Comparison of ENCODE assay signal across 8 mouse cellular contexts in genomic region chr3:52198751-52199738, GRCm38 (mm10).
DNase-seq lines count a peak whose midpoint lies in the region; ATAC-seq and TF ChIP-seq lines count a peak whose summit lies in the region.

No protein-coding gene starts in this region.

- H3K4me3 ChIP-seq in forebrain, postnatal 0 days (ENCODE audit: low read depth, low read length) = no peak overlapping the region
- H3K4me3 ChIP-seq in forebrain, embryonic 15.5 days = no peak overlapping the region
- 0 out of 2 replicates have a peak overlapping the region, but pooled peaks have one; percentile 8 for H3K4me3 ChIP-seq in embryonic facial prominence, embryonic 15.5 days (replicated peaks)

- H3K27me3 ChIP-seq in forebrain, postnatal 0 days (ENCODE audit: insufficient read depth, low read length) = no peaks in the 10 kb centered on the region
- no peaks in the 10 kb centered on the region for H3K27me3 ChIP-seq in forebrain, embryonic 15.5 days
- no peaks in the 10 kb centered on the region for H3K27me3 ChIP-seq in embryonic facial prominence, embryonic 15.5 days

- WGBS in forebrain, postnatal 0 days = 83% methylated on average over 17 of the region's 17 CpGs
- WGBS in forebrain, embryonic 15.5 days = 84% methylated on average over 17 of the region's 17 CpGs
- 46% methylated on average over 17 of the region's 17 CpGs for WGBS in embryonic facial prominence, embryonic 15.5 days

- H3K9me3 ChIP-seq in forebrain, postnatal 0 days (ENCODE audit: low read length) = no peaks in the 10 kb centered on the region
- no peaks in the 10 kb centered on the region for H3K9me3 ChIP-seq in forebrain, embryonic 15.5 days
- no peaks in the 10 kb centered on the region for H3K9me3 ChIP-seq in embryonic facial prominence, embryonic 15.5 days (replicated peaks)

- H3K4me2 ChIP-seq in forebrain, postnatal 0 days (ENCODE audit: low read depth) = peak overlapping the region; percentile 6; the same call in 1 of the 2 replicates
- no peak overlapping the region for H3K4me2 ChIP-seq in forebrain, embryonic 15.5 days (replicated peaks)
- H3K4me2 ChIP-seq in embryonic facial prominence, embryonic 15.5 days (replicated peaks) = peak overlapping the region; percentile 27

- H3K27ac ChIP-seq in forebrain, postnatal 0 days (ENCODE audit: low read depth, low read length) = no peak overlapping the region
- no peak overlapping the region for H3K27ac ChIP-seq in forebrain, embryonic 15.5 days (replicated peaks)
- H3K27ac ChIP-seq in embryonic facial prominence, embryonic 15.5 days (replicated peaks) = peak overlapping the region; percentile 74; the same call in 1 of the 2 replicates

- ATAC-seq in forebrain, postnatal 0 days = no peak
- ATAC-seq in forebrain, embryonic 15.5 days (replicated peaks) = no peak
- ATAC-seq in embryonic facial prominence, embryonic 15.5 days (ENCODE audit: insufficient number of reproducible peaks, low FRiP score, low TSS enrichment, low read depth) = no peak

- no peaks in the 10 kb centered on the region for H3K36me3 ChIP-seq in forebrain, postnatal 0 days (ENCODE audit: insufficient read depth)
- H3K36me3 ChIP-seq in forebrain, embryonic 15.5 days = no peaks in the 10 kb centered on the region
- no peaks in the 10 kb centered on the region for H3K36me3 ChIP-seq in embryonic facial prominence, embryonic 15.5 days

- H3K4me1 ChIP-seq in forebrain, postnatal 0 days (ENCODE audit: insufficient read depth) = peaks cover 21% of the 10 kb centered on the region
- peaks cover 15% of the 10 kb centered on the region for H3K4me1 ChIP-seq in forebrain, embryonic 15.5 days
- peaks cover 18% of the 10 kb centered on the region for H3K4me1 ChIP-seq in embryonic facial prominence, embryonic 15.5 days

- no peak for DNase-seq in forebrain, postnatal 0 days
- peak; percentile 28 to 33 for DNase-seq in CD8-positive naive resting alpha-beta T cell, adult 2 months (ENCODE audit: low read depth in 2 of 2, low spot score in 2 of 2)
- DNase-seq in kidney, adult 8-10 months = peak; percentile 15 to 24
- DNase-seq in lung, postnatal 36 days = peak; percentile 50
- peak; percentile 30 to 36 for DNase-seq in urinary bladder, postnatal 36 days (ENCODE audit: low spot score in 2 of 2)
- DNase-seq in embryo, embryonic 9.5 days (ENCODE audit: extremely low spot score) = no peak

- TF ChIP-seq CTCF in forebrain, postnatal 0 days (IDR thresholded peaks at IDR 0.05; ENCODE audit: low read depth) = no peak

- H3K9ac ChIP-seq in forebrain, postnatal 0 days = no peak overlapping the region
- H3K9ac ChIP-seq in forebrain, embryonic 15.5 days (replicated peaks) = no peak overlapping the region
- H3K9ac ChIP-seq in embryonic facial prominence, embryonic 15.5 days = no peak overlapping the region

Comparison
In these comparisons a context has a peak if more than half of its experiments do, and no peak if none do; other contexts are left out.
1. DNase-seq: peak in CD8-positive naive resting alpha-beta T cell, adult 2 months (2 of 2), kidney, adult 8-10 months (2 of 2), lung, postnatal 36 days (single experiment) and urinary bladder, postnatal 36 days (2 of 2); none in forebrain, postnatal 0 days (single experiment) and embryo, embryonic 9.5 days (single experiment).